Mouse (Mus musculus) hindbrain, embryonic 14.5 days (tissue): ENCODE results near the gene Klhl25. TPM values are rescaled to one million over a fixed set of nuclear protein-coding genes. Genes with fewer than 3 reads are reported as not detected.
"Not testable (repeated sequence)": the region's sequence is repeated elsewhere in the genome, so short reads cannot be mapped to it uniquely, and the experiment has no call there.

Source experiments
- ATAC-seq: fragments of 200-750 bp; cut with Nextera tagmentation; 2 replicates; pipeline ENCODE4 v1.8.0; 2017; ENCODE audit warnings: moderate number of reproducible peaks, mild to moderate bottlenecking, moderate TSS enrichment, moderate library complexity; ENCODE audit not compliant: low FRiP score
- DNase-seq: peaks from one replicate; pipeline ENCODE4 v3.0.0-alpha.2; 2015; ENCODE audit warnings: low spot score
- H3K27ac ChIP-seq: fragments of 300-500 bp; sonication (generic); 2 replicates; pipeline ENCODE4 v1.5.1; 2014; ENCODE audit warnings: mild to moderate bottlenecking, moderate library complexity
- H3K27me3 ChIP-seq: fragments of 300-500 bp; sonication (generic); 2 replicates; pipeline ENCODE4 v1.6.1; 2014; ENCODE audit warnings: mild to moderate bottlenecking, low read length, mixed read lengths; ENCODE audit not compliant: control insufficient read depth, insufficient read depth
- H3K36me3 ChIP-seq: fragments of 300-500 bp; sonication (generic); replicated peaks from 2 replicates; pipeline ENCODE4 v1.6.1; 2014; ENCODE audit not compliant: control insufficient read depth, insufficient read depth
- H3K4me1 ChIP-seq: fragments of 300-500 bp; sonication (generic); replicated peaks from 2 replicates; pipeline ENCODE4 v1.6.1; 2014; ENCODE audit warnings: antibody characterized with exemption, low read length, mixed read lengths; ENCODE audit not compliant: control insufficient read depth, insufficient read depth
- H3K4me2 ChIP-seq: fragments of 300-500 bp; sonication (generic); replicated peaks from 2 replicates; pipeline ENCODE4 v1.6.1; 2014; ENCODE audit warnings: mild to moderate bottlenecking, moderate library complexity
- H3K4me3 ChIP-seq: fragments of 300-500 bp; sonication (generic); replicated peaks from 2 replicates; pipeline ENCODE4 v1.5.1; 2014; ENCODE audit warnings: mild to moderate bottlenecking, low read length
- H3K9ac ChIP-seq: fragments of 300-500 bp; sonication (generic); 2 replicates; pipeline ENCODE4 v1.6.1; 2014
- H3K9me3 ChIP-seq: fragments of 300-500 bp; sonication (generic); 2 replicates; pipeline ENCODE4 v1.6.1; 2016; ENCODE audit warnings: low read length; ENCODE audit not compliant: control insufficient read depth
- WGBS: fragments of 180-500 bp; shearing (Covaris S2); extraction: QIAGEN DNeasy Blood & Tissue Kit; methylation state at CpG from one replicate; pipeline ENCODE4 v1.1.7; 2014; 5-methylcytosine and 5-hydroxymethylcytosine counted together
- polyA plus RNA-seq: library from polyadenylated mRNA; unstranded; fragments of >200 nt; fragmentation: Nextera tagmentation; extraction: Ambion mirVana; gene quantifications from 2 replicates; pipeline ENCODE4 v1.2.1, GENCODE M21; 2014

Klhl25 gene
- polyA plus RNA-seq, 1 experiment from 2014 or later, result 24.4 TPM

GRCm38 (mm10) chr7:75852363-75852762 lies 4.3 kb downstream of the Klhl25 start:
- ATAC-seq, result peak; percentile 42; the same call in 1 of the 2 replicates
- H3K4me3 ChIP-seq, result no peak overlapping the region
- peak overlapping the region; percentile 80 for H3K27ac ChIP-seq
- peaks cover 54% of the 10 kb centered on the region for H3K4me1 ChIP-seq
- H3K27me3 ChIP-seq, result no peaks in the 10 kb centered on the region
- peak overlapping the region; percentile 14; the same call in 1 of the 2 replicates for H3K9ac ChIP-seq
- DNase-seq, result peak; percentile 65
- WGBS, result 35% methylated on average over 4 of the region's 4 CpGs
- no peaks in the 10 kb centered on the region for H3K9me3 ChIP-seq
- 0 out of 2 replicates have a peak overlapping the region, but pooled peaks have one; percentile 9 for H3K4me2 ChIP-seq
- H3K36me3 ChIP-seq, result 0 out of 2 replicates have a peak, but pooled peaks cover 5% of the 10 kb centered on the region

DNA sequence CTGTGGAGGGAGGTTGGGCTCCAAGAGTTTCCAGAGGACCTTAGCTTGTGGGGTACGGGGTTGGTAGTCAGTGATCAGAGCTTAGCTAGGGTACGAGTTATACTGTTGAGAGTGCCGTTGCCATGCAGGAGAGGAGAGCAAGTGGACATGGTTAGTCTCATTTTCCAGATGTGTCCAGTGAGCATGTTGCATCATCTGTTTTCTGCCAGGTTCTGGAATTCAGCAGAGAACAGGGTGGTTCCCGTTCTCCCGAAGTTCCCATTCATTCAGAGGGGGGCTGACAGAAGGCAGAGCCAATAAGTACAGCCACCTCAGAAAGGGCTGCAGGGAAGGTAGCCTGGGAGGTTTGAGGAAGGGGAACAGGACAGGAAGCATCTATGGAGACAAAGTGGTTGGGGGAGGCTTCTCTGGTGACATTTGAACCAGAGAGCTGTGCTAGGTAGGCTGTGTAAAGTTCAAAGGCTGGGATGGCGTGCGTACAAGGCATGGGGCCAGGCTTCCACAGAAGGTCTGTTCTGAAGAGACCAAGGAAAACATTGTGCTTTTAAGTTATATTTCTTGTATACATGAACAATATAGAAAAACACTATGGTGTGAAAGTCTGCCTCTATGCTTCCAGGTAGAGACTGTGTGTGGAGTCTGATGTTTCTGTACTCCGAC lies 5.2 kb downstream of the Klhl25 start:
- H3K4me3 ChIP-seq, result no peak overlapping the region
- DNase-seq, result no peak
- 69% methylated on average over 8 of the region's 8 CpGs for WGBS
- no peaks in the 10 kb centered on the region for H3K9me3 ChIP-seq
- no peaks in the 10 kb centered on the region for H3K27me3 ChIP-seq
- H3K36me3 ChIP-seq, result 0 out of 2 replicates have a peak, but pooled peaks cover 5% of the 10 kb centered on the region
- peak overlapping the region; percentile 80 for H3K27ac ChIP-seq
- H3K4me1 ChIP-seq, result peaks cover 54% of the 10 kb centered on the region
- peak overlapping the region; percentile 9; the same call in 1 of the 2 replicates for H3K4me2 ChIP-seq
- H3K9ac ChIP-seq, result no peak overlapping the region
- no peak for ATAC-seq

- DNase-seq (no peak), ATAC-seq (no peak)
- H3K27ac ChIP-seq, result peak overlapping the region; percentile 80
- H3K4me2 ChIP-seq, result peak overlapping the region; percentile 25
- H3K4me3 ChIP-seq, result no peak overlapping the region
- H3K27me3 ChIP-seq, result no peaks in the 10 kb centered on the region
- WGBS, result 20% methylated on average over 6 of the region's 6 CpGs
- peaks cover 50% of the 10 kb centered on the region for H3K4me1 ChIP-seq
- H3K9ac ChIP-seq, result no peak overlapping the region
- no peaks in the 10 kb centered on the region for H3K9me3 ChIP-seq
- 0 out of 2 replicates have a peak, but pooled peaks cover 5% of the 10 kb centered on the region for H3K36me3 ChIP-seq
Observed at GRCm38 (mm10) chr7:75854231-75854925, 6.3 kb downstream of the Klhl25 start.

GRCm38 (mm10) chr7:75855028-75855427 lies 6.9 kb downstream of the Klhl25 start:
- Histone ChIP-seq H3K9ac (no peak overlapping the region), H3K4me1 (peaks cover 48% of the 10 kb centered on the region)
- no peak for DNase-seq

GRCm38 (mm10) chr7:75856259-75856658 lies 8.1 kb downstream of the Klhl25 start:
- Histone ChIP-seq H3K36me3 (0 out of 2 replicates have a peak, but pooled peaks cover 4% of the 10 kb centered on the region), H3K27me3 (no peaks in the 10 kb centered on the region), H3K27ac (no peak overlapping the region), H3K4me3 (no peak overlapping the region), H3K9me3 (no peaks in the 10 kb centered on the region), H3K4me2 (no peak overlapping the region), H3K4me1 (peaks cover 42% of the 10 kb centered on the region), H3K9ac (no peak overlapping the region)
- ATAC-seq (no peak), DNase-seq (no peak)
- WGBS, result 93% methylated on average over 11 of the region's 11 CpGs

More at GRCm38 (mm10) chr7:75855028-75855427, 6.9 kb downstream of the Klhl25 start:
- H3K4me3 ChIP-seq, result no peak overlapping the region
- no peak for ATAC-seq
- H3K4me2 ChIP-seq, result peak overlapping the region; percentile 25
- 0 out of 2 replicates have a peak, but pooled peaks cover 5% of the 10 kb centered on the region for H3K36me3 ChIP-seq
- no peaks in the 10 kb centered on the region for H3K9me3 ChIP-seq
- H3K27me3 ChIP-seq, result no peaks in the 10 kb centered on the region
- peak overlapping the region; percentile 80 for H3K27ac ChIP-seq
- 68% methylated on average over 6 of the region's 6 CpGs for WGBS

DNA sequence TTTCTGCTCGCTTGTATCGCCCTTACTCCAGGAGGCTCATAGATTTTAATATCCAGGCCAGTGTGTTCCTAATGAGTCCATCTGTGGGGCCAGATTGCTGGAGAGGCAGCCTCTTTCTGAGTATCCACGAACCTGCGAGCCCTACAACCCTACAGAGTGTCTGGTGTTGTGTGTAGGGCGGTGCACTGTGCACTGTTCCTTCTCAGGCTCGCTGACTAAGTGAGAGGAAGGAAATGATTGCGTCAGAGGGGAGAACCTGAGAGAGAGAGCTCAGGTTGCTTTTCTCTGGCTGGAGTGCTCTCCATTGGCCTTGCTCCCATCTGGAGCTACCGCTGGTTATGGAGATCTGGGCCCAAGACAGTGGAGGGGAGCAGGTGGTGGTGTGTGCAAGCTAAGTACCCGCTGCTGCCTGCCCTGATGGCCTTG lies 11.7 kb downstream of the Klhl25 start:
- DNase-seq (no peak), ATAC-seq (no peak)

DNA sequence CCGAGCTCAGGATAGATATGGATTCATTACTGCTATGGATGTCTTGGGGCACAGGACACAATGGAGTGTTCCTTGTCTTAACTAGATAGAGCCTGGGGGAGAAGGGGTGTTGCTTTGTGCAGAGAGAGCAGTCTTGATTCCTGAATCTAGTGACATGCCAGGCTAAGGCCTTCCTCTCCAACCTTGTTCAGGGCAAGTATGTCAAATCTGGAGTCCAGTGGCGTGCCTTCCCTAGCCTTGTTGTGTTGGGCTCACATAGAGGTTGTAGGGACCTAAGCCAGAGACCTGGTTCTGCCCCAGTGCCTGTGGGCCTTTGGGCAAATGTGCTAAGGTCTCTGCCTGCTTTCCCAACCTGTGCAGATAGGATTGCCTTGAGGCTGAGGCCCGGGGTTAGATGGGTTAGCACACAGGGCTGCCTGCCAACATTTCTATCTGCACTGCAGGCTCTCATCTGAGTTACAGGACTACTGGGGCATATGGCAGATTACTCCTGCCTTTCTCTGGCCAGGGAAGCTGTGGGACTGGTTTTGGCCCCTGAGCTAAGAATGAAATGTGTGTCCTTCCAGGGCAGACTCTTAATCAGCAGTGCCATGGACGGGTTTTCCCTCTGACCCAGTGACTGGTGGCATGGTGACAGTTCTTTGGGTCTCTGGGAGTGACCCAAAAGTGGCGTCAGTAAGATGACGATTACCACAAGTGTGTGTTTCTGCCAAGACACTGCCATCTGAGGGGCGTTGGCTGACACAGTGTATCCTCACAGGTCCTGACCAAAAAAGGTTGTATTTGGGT lies 13.7 kb downstream of the Klhl25 start:
- ATAC-seq, H3K4me2 ChIP-seq, H3K4me3 ChIP-seq, H3K27me3 ChIP-seq, H3K27ac ChIP-seq, H3K4me1 ChIP-seq, H3K9me3 ChIP-seq, H3K9ac ChIP-seq, DNase-seq: not testable (repeated sequence)
- H3K36me3 ChIP-seq, result peaks cover 25% of the 10 kb centered on the region
- WGBS, result 85% methylated on average over 7 of the region's 7 CpGs

More for the DNA sequence above, 11.7 kb downstream of the Klhl25 start:
- Histone ChIP-seq H3K4me1 (peaks cover 13% of the 10 kb centered on the region), H3K27ac (peak overlapping the region; percentile 17), H3K9me3 (no peaks in the 10 kb centered on the region), H3K27me3 (no peaks in the 10 kb centered on the region), H3K36me3 (0 out of 2 replicates have a peak, but pooled peaks cover 4% of the 10 kb centered on the region), H3K4me2 (no peak overlapping the region), H3K4me3 (no peak overlapping the region), H3K9ac (no peak overlapping the region)
- 72% methylated on average over 9 of the region's 9 CpGs for WGBS

DNA sequence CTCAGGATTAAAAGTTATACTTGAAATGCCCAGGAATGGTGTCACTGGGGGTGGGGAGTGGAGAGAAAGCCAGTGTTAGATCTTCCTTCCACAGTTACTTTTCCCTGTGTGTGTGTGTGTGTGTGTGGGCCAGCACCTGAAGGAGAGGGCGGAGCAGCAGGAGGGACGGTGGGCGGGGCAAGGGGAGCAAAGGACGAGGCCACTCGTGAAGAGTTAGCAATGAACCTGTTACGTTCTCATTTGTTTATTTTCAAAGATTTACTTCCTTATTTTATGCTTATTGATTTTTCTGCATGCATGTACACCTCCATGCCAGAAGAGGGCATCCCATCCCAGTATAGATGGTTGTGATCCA lies 14.3 kb downstream of the Klhl25 start:
- not testable (repeated sequence) for H3K4me1 ChIP-seq, H3K4me3 ChIP-seq, H3K9ac ChIP-seq, H3K27ac ChIP-seq, H3K4me2 ChIP-seq, H3K9me3 ChIP-seq, DNase-seq, ATAC-seq, H3K27me3 ChIP-seq
- H3K36me3 ChIP-seq, result peaks cover 30% of the 10 kb centered on the region
- WGBS, result 92% methylated on average over 6 of the region's 6 CpGs
